Mouse (Mus musculus) testis, adult 2 months (tissue): ENCODE measurements at regions not wholly inside any gene's neighbourhood (a gene's known extent, or its start where the extent isn't known, plus 50 kb on each side); places are given as distances from the start of the nearest gene placed in this dataset.

Experiments used
- CTCF ChIP-seq: fragments of 200-500 bp; IDR thresholded peaks from 2 replicates; pipeline ENCODE4 v1.5.1; 2012; ENCODE audit warnings: low read depth, mild to moderate bottlenecking, inconsistent platforms, low read length, moderate library complexity; ENCODE audit not compliant: control insufficient read depth, insufficient read depth, insufficient replicate concordance
- POLR2A ChIP-seq: fragments of 200-500 bp; IDR thresholded peaks from 2 replicates; pipeline ENCODE4 v1.6.1; 2012; ENCODE audit warnings: low read depth, mild to moderate bottlenecking, inconsistent platforms, low read length, moderate library complexity; ENCODE audit not compliant: control insufficient read depth

DNA sequence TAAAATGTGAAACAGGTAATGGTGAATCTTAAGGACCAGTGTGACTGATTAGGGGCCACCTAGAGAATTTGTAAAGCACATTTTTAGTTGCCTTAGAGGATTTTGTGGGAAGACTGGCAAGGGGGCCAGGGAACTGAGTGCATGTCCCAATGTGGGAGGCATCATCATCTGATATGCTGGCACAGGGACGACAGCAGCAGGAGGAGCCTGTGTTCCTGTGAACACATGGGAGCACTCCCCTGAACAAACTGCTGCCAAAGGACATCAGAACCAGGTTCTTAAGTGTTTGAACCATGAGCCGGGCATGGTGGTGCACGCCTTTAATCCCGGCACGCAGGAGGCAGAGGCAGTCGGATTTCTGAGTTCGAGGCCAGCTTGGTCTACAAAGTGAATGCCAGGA, 723.4 kb upstream of the 4930444P10Rik start:
- no peak for TF ChIP-seq CTCF
- TF ChIP-seq POLR2A, result no peak
